Comparison of ENCODE assay signal across 24 mouse cellular contexts in the genomic region with DNA sequence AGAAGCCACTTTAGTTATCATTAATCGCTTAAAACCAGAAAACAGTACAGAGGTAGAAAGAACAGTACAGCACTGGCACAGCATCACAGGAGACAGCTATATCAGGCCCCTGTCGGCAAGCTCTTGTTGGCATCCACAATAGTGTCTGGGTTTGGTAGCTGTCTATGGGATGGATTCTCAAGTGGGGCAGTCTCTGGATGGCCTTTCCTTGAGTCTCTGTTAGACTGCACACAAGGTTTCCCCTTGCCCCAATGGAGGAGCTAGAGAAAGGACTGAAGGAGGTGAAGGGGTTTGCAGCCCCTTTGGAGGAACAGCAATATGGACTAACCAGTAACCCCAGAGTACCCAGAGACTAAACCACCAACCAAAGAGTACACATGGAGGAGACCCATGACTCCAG. TPM values are rescaled to one million over a fixed set of nuclear protein-coding genes. Genes with fewer than 3 reads are reported as not detected.
DNase-seq lines count a peak whose midpoint lies in the region; ATAC-seq and TF ChIP-seq lines count a peak whose summit lies in the region.
"Had no signal": no experiment of that assay in that cellular context is flagged by ENCODE, and none has a peak within 500 bp of the region (broad histone marks: within the 10 kb centered on the region; RNA-seq: fewer than 3 reads in every experiment).

No protein-coding gene starts in this region.

- H3K4me1 ChIP-seq in hindbrain, embryonic 12.5 days: no peaks in the 10 kb centered on the region
- no peaks in the 10 kb centered on the region for H3K4me1 ChIP-seq in hindbrain, embryonic 16.5 days (ENCODE audit: control insufficient read depth, insufficient read depth, low read depth, low read length)
- no peaks in the 10 kb centered on the region for H3K4me1 ChIP-seq in midbrain, embryonic 10.5 days
- H3K4me1 ChIP-seq in midbrain, postnatal 0 days (ENCODE audit: insufficient read depth, low read length): no peaks in the 10 kb centered on the region
- no peaks in the 10 kb centered on the region for H3K4me1 ChIP-seq in embryonic facial prominence, embryonic 10.5 days
- no peaks in the 10 kb centered on the region for H3K4me1 ChIP-seq in stomach, postnatal 0 days (replicated peaks; ENCODE audit: control insufficient read depth, insufficient read depth)
- H3K4me1 ChIP-seq: embryonic facial prominence, embryonic 15.5 days; hindbrain, embryonic 15.5 days; midbrain, embryonic 13.5 days had no signal

- H3K9ac ChIP-seq in hindbrain, embryonic 12.5 days: no peak overlapping the region
- no peak overlapping the region for H3K9ac ChIP-seq in hindbrain, embryonic 16.5 days (ENCODE audit: low read depth, low read length)
- H3K9ac ChIP-seq in midbrain, postnatal 0 days (replicated peaks; ENCODE audit: low read length, poor library complexity, severe bottlenecking): no peak overlapping the region
- no peak overlapping the region for H3K9ac ChIP-seq in stomach, postnatal 0 days (ENCODE audit: low read length)
- H3K9ac ChIP-seq: embryonic facial prominence, embryonic 15.5 days; hindbrain, embryonic 15.5 days; liver, embryonic 14.5 days; midbrain, embryonic 13.5 days had no signal

- whole genome bisulfite sequencing in hindbrain, embryonic 12.5 days: 54% methylated on average over 2 of the region's 2 CpGs
- WGBS in hindbrain, embryonic 16.5 days: 55% methylated on average over 2 of the region's 2 CpGs
- WGBS in midbrain, embryonic 10.5 days: 51% methylated on average over 2 of the region's 2 CpGs
- WGBS in midbrain, postnatal 0 days: 48% methylated on average over 2 of the region's 2 CpGs
- WGBS in embryonic facial prominence, embryonic 10.5 days: 54% methylated on average over 2 of the region's 2 CpGs
- 54% methylated on average over 2 of the region's 2 CpGs for WGBS in stomach, postnatal 0 days

- no peak overlapping the region for H3K4me3 ChIP-seq in hindbrain, embryonic 12.5 days
- no peak overlapping the region for H3K4me3 ChIP-seq in hindbrain, embryonic 16.5 days (ENCODE audit: low read length)
- H3K4me3 ChIP-seq in midbrain, embryonic 10.5 days: no peak overlapping the region
- no peak overlapping the region for H3K4me3 ChIP-seq in midbrain, postnatal 0 days (ENCODE audit: low read depth, low read length)
- H3K4me3 ChIP-seq in embryonic facial prominence, embryonic 10.5 days: no peak overlapping the region
- H3K4me3 ChIP-seq in stomach, postnatal 0 days (ENCODE audit: low read depth, low read length): no peak overlapping the region
- H3K4me3 ChIP-seq: embryonic facial prominence, embryonic 15.5 days; hindbrain, embryonic 15.5 days; midbrain, embryonic 13.5 days had no signal

- ATAC-seq in hindbrain, embryonic 12.5 days (ENCODE audit: low FRiP score): peak; percentile 23; the same call in 1 of the 2 replicates
- no peak for ATAC-seq in hindbrain, embryonic 16.5 days
- no peak for ATAC-seq in midbrain, postnatal 0 days (ENCODE audit: low FRiP score)
- ATAC-seq in stomach, postnatal 0 days (ENCODE audit: low FRiP score, low TSS enrichment): no peak
- ATAC-seq: midbrain, embryonic 13.5 days had no signal

- no peak for TF ChIP-seq CTCF in midbrain, postnatal 0 days (IDR thresholded peaks at IDR 0.05)
- TF ChIP-seq CTCF in stomach, postnatal 0 days (IDR thresholded peaks at IDR 0.05; ENCODE audit: low read depth): no peak

- H3K36me3 ChIP-seq in hindbrain, embryonic 12.5 days: no peaks in the 10 kb centered on the region
- no peaks in the 10 kb centered on the region for H3K36me3 ChIP-seq in hindbrain, embryonic 16.5 days (ENCODE audit: control insufficient read depth, insufficient read depth, low read length)
- no peaks in the 10 kb centered on the region for H3K36me3 ChIP-seq in midbrain, embryonic 10.5 days
- no peaks in the 10 kb centered on the region for H3K36me3 ChIP-seq in midbrain, postnatal 0 days (ENCODE audit: insufficient read depth, low read length)
- no peaks in the 10 kb centered on the region for H3K36me3 ChIP-seq in embryonic facial prominence, embryonic 10.5 days (replicated peaks)
- H3K36me3 ChIP-seq in stomach, postnatal 0 days (ENCODE audit: control insufficient read depth, insufficient read depth, low read length): no peaks in the 10 kb centered on the region
- H3K36me3 ChIP-seq: embryonic facial prominence, embryonic 15.5 days; G1E; hindbrain, embryonic 15.5 days; midbrain, embryonic 13.5 days had no signal

- no peak for TF ChIP-seq EP300 in stomach, postnatal 0 days (optimal IDR thresholded peaks at IDR 0.05)

- DNase-seq in midbrain, embryonic 10.5 days (ENCODE audit: low spot score): peak; percentile 18
- DNase-seq in midbrain, postnatal 0 days (ENCODE audit: low spot score): no peak
- peak; percentile 11 for DNase-seq in embryonic facial prominence, embryonic 10.5 days (ENCODE audit: low spot score)
- DNase-seq in stomach, postnatal 0 days (ENCODE audit: low spot score): peak; percentile 21
- no peak for DNase-seq in ovary, postnatal 36 days (ENCODE audit: low spot score)
- DNase-seq: adrenal gland, postnatal 36 days; cerebellum, adult 11-12 months; cerebellum, postnatal 14 days; gastrocnemius, postnatal 10 days; heart, postnatal 14 days; kidney, adult 11 months; right cerebral cortex, adult 18-20 months; thymus, postnatal 25 days had no signal

- H3K27me3 ChIP-seq in hindbrain, embryonic 12.5 days: no peaks in the 10 kb centered on the region
- H3K27me3 ChIP-seq in hindbrain, embryonic 16.5 days (replicated peaks; ENCODE audit: control insufficient read depth, insufficient read depth, low read length): no peaks in the 10 kb centered on the region
- H3K27me3 ChIP-seq in midbrain, embryonic 10.5 days (ENCODE audit: low read depth, poor library complexity, severe bottlenecking): no peaks in the 10 kb centered on the region
- no peaks in the 10 kb centered on the region for H3K27me3 ChIP-seq in midbrain, postnatal 0 days (ENCODE audit: insufficient read depth, low read length)
- H3K27me3 ChIP-seq in embryonic facial prominence, embryonic 10.5 days (replicated peaks; ENCODE audit: low read depth, poor library complexity, severe bottlenecking): no peaks in the 10 kb centered on the region
- H3K27me3 ChIP-seq in stomach, postnatal 0 days (ENCODE audit: control insufficient read depth, insufficient read depth, low read length): no peaks in the 10 kb centered on the region
- H3K27me3 ChIP-seq: embryonic facial prominence, embryonic 15.5 days; hindbrain, embryonic 15.5 days; midbrain, embryonic 13.5 days had no signal

- H3K27ac ChIP-seq in hindbrain, embryonic 12.5 days: no peak overlapping the region
- H3K27ac ChIP-seq in hindbrain, embryonic 16.5 days (ENCODE audit: low read depth, low read length): no peak overlapping the region
- no peak overlapping the region for H3K27ac ChIP-seq in midbrain, embryonic 10.5 days (replicated peaks)
- H3K27ac ChIP-seq in midbrain, postnatal 0 days (ENCODE audit: low read depth, low read length): no peak overlapping the region
- H3K27ac ChIP-seq in embryonic facial prominence, embryonic 10.5 days (replicated peaks): no peak overlapping the region
- no peak overlapping the region for H3K27ac ChIP-seq in stomach, postnatal 0 days (replicated peaks)
- H3K27ac ChIP-seq: embryonic facial prominence, embryonic 15.5 days; hindbrain, embryonic 15.5 days; kidney, postnatal 0 days; liver, embryonic 14.5 days; midbrain, embryonic 13.5 days had no signal

- no peak overlapping the region for H3K4me2 ChIP-seq in hindbrain, embryonic 12.5 days (replicated peaks)
- H3K4me2 ChIP-seq in hindbrain, embryonic 16.5 days (ENCODE audit: low read length): no peak overlapping the region
- H3K4me2 ChIP-seq in midbrain, postnatal 0 days (ENCODE audit: low read depth, low read length, poor library complexity, severe bottlenecking): no peak overlapping the region
- no peak overlapping the region for H3K4me2 ChIP-seq in stomach, postnatal 0 days (replicated peaks; ENCODE audit: low read depth)
- H3K4me2 ChIP-seq: embryonic facial prominence, embryonic 15.5 days; hindbrain, embryonic 15.5 days; midbrain, embryonic 13.5 days had no signal

- peaks cover 70% of the 10 kb centered on the region for H3K9me3 ChIP-seq in hindbrain, embryonic 12.5 days (replicated peaks)
- peaks cover 48% of the 10 kb centered on the region for H3K9me3 ChIP-seq in hindbrain, embryonic 16.5 days (ENCODE audit: control insufficient read depth, low read length)
- peaks cover 80% of the 10 kb centered on the region for H3K9me3 ChIP-seq in midbrain, embryonic 10.5 days (replicated peaks)
- peaks cover 69% of the 10 kb centered on the region for H3K9me3 ChIP-seq in midbrain, postnatal 0 days (ENCODE audit: low read length)
- H3K9me3 ChIP-seq in embryonic facial prominence, embryonic 10.5 days: peaks cover 76% of the 10 kb centered on the region
- peaks cover 15% of the 10 kb centered on the region; the same call in 1 of the 2 replicates for H3K9me3 ChIP-seq in stomach, postnatal 0 days (ENCODE audit: control insufficient read depth, low read length)
- H3K9me3 ChIP-seq: G1E had no signal

RNA-seq across cellular contexts. Expression of a gene that starts 14.6 kb away (rescaled TPM):
- not detected in 2 replicates for polyA plus RNA-seq in hindbrain, embryonic 12.5 days (2016; fragmentation: Nextera tagmentation; extraction: Ambion mirVana)
- polyA plus RNA-seq in hindbrain, embryonic 16.5 days (2015; fragmentation: Nextera tagmentation; extraction: Ambion mirVana): 0.10 and 0.14 TPM in 2 replicates
- polyA plus RNA-seq in midbrain, embryonic 10.5 days (2016; fragmentation: Nextera tagmentation; extraction: Ambion mirVana): not detected in 2 replicates
- total RNA-seq in midbrain, postnatal 0 days (2014; rRNA removed): 1.2 TPM in 2 replicates
- 0.21 and 0.29 TPM in 2 replicates for polyA plus RNA-seq in midbrain, postnatal 0 days (2015; fragmentation: Nextera tagmentation; extraction: Ambion mirVana)
- polyA plus RNA-seq in embryonic facial prominence, embryonic 10.5 days (2016; fragmentation: Nextera tagmentation; extraction: Ambion mirVana): not detected in 2 replicates
- 0.02 and 0.06 TPM in 2 replicates for polyA plus RNA-seq in stomach, postnatal 0 days (2015; fragmentation: Nextera tagmentation; extraction: Ambion mirVana)
- total RNA-seq: adrenal gland, postnatal 36 days; G1E; gastrocnemius, postnatal 10 days; heart, adult 8-10 months; heart, postnatal 14 days; megakaryocyte progenitor cell, adult 5-6 weeks had no signal
- polyA plus RNA-seq: G1E; kidney, postnatal 0 days; liver, embryonic 14.5 days; small intestine, adult 2 months had no signal

RNA-seq across cellular contexts. Expression of a gene that starts 14.6 kb away (rescaled TPM):
- 167 and 169 TPM in 2 replicates for polyA plus RNA-seq in hindbrain, embryonic 12.5 days (2016; fragmentation: Nextera tagmentation; extraction: Ambion mirVana)
- 66.4 and 80.3 TPM in 2 replicates for polyA plus RNA-seq in hindbrain, embryonic 16.5 days (2015; fragmentation: Nextera tagmentation; extraction: Ambion mirVana)
- 213 and 222 TPM in 2 replicates for polyA plus RNA-seq in midbrain, embryonic 10.5 days (2016; fragmentation: Nextera tagmentation; extraction: Ambion mirVana)
- 88.0 and 96.8 TPM in 2 replicates for total RNA-seq in midbrain, postnatal 0 days (2014; rRNA removed)
- 42.3 and 45.9 TPM in 2 replicates for polyA plus RNA-seq in midbrain, postnatal 0 days (2015; fragmentation: Nextera tagmentation; extraction: Ambion mirVana)
- polyA plus RNA-seq in embryonic facial prominence, embryonic 10.5 days (2016; fragmentation: Nextera tagmentation; extraction: Ambion mirVana): 219 and 220 TPM in 2 replicates
- 30.0 and 34.1 TPM in 2 replicates for polyA plus RNA-seq in stomach, postnatal 0 days (2015; fragmentation: Nextera tagmentation; extraction: Ambion mirVana)

Comparison
In these comparisons a context has a peak if more than half of its experiments do, and no peak if none do; other contexts are left out.
1. DNase-seq: peak in midbrain, embryonic 10.5 days (single experiment), embryonic facial prominence, embryonic 10.5 days (single experiment) and stomach, postnatal 0 days (single experiment); none in midbrain, postnatal 0 days (single experiment) and ovary, postnatal 36 days (single experiment).